Mouse (Mus musculus) forebrain, embryonic 13.5 days (tissue): ENCODE data around the gene Timm9. TPM values are rescaled to one million over a fixed set of nuclear protein-coding genes. Genes with fewer than 3 reads are reported as not detected.

Source experiments
- ATAC-seq: fragments of 200-750 bp; cut with Nextera tagmentation; 2 replicates; pipeline ENCODE4 v1.8.0; 2017
- H3K27ac ChIP-seq: fragments of 300-500 bp; sonication (generic); 2 replicates; pipeline ENCODE4 v1.5.1; 2015; ENCODE audit warnings: inconsistent platforms, mild to moderate bottlenecking, moderate library complexity
- H3K27me3 ChIP-seq: fragments of 300-500 bp; sonication (generic); 2 replicates; pipeline ENCODE4 v1.6.1; 2015; ENCODE audit warnings: mild to moderate bottlenecking, inconsistent platforms
- H3K36me3 ChIP-seq: fragments of 300-500 bp; sonication (generic); 2 replicates; pipeline ENCODE4 v1.6.1; 2015; ENCODE audit warnings: mild to moderate bottlenecking, inconsistent platforms; ENCODE audit not compliant: poor library complexity, severe bottlenecking
- H3K4me1 ChIP-seq: fragments of 300-500 bp; sonication (generic); 2 replicates; pipeline ENCODE4 v1.6.1; 2015; ENCODE audit warnings: inconsistent platforms
- H3K4me2 ChIP-seq: fragments of 300-500 bp; sonication (generic); 2 replicates; pipeline ENCODE4 v1.6.1; 2015; ENCODE audit warnings: inconsistent platforms, mild to moderate bottlenecking, moderate library complexity
- H3K4me3 ChIP-seq: fragments of 300-500 bp; sonication (generic); 2 replicates; pipeline ENCODE4 v1.5.1; 2015; ENCODE audit warnings: mild to moderate bottlenecking, inconsistent platforms
- H3K9ac ChIP-seq: fragments of 300-500 bp; sonication (generic); 2 replicates; pipeline ENCODE4 v1.6.1; 2015; ENCODE audit warnings: mild to moderate bottlenecking, inconsistent platforms
- H3K9me3 ChIP-seq: fragments of 300-500 bp; sonication (generic); replicated peaks from 2 replicates; pipeline ENCODE4 v1.6.1; 2016; ENCODE audit warnings: inconsistent platforms
- WGBS: fragments of 180-500 bp; shearing (Covaris S2); methylation state at CpG from one replicate; pipeline ENCODE4 v1.1.7; 2015; 5-methylcytosine and 5-hydroxymethylcytosine counted together
- polyA plus RNA-seq: library from polyadenylated mRNA; unstranded; fragments of >200 nt; fragmentation: Nextera tagmentation; extraction: Ambion mirVana; gene quantifications from 2 replicates; pipeline ENCODE4 v1.2.1, GENCODE M21; 2015

Timm9 gene
- polyA plus RNA-seq, result 78.2 and 85.3 TPM in 2 replicates

- Histone ChIP-seq H3K27me3 (no peaks in the 10 kb centered on the region), H3K27ac (peak within 1 kb of the TSS; percentile 77), H3K4me2 (peak within 1 kb of the TSS; percentile 93), H3K4me3 (peak within 1 kb of the TSS; percentile 80), H3K36me3 (peaks cover 29% of the 10 kb centered on the region), H3K9ac (peak within 1 kb of the TSS; percentile 90), H3K4me1 (peaks cover 40% of the 10 kb centered on the region), H3K9me3 (no peaks in the 10 kb centered on the region)
- ATAC-seq, result peak; percentile 93
- WGBS, result under 1% methylated on average over 52 of the region's 52 CpGs
Observed at GRCm38 (mm10) chr12:71136130-71136973, at the start of gene Timm9, which contains the start of gene 2700049A03Rik. Timm9 (minus strand) TSS chr12:71136684. 2700049A03Rik (plus strand) TSS chr12:71136848.

- Histone ChIP-seq H3K4me3 (no peak overlapping the region), H3K27ac (no peak overlapping the region), H3K4me1 (no peaks in the 10 kb centered on the region), H3K4me2 (no peak overlapping the region), H3K27me3 (no peaks in the 10 kb centered on the region), H3K9ac (no peak overlapping the region), H3K9me3 (no peaks in the 10 kb centered on the region), H3K36me3 (peaks cover 62% of the 10 kb centered on the region)
- 98% methylated on average over 4 of the region's 4 CpGs for WGBS
- no peak for ATAC-seq
Observed at GRCm38 (mm10) chr12:71184396-71184795, 47.9 kb upstream of the Timm9 start.

GRCm38 (mm10) chr12:71183736-71184135 lies 47.3 kb upstream of the Timm9 start:
- Histone ChIP-seq H3K4me1 (no peaks in the 10 kb centered on the region), H3K9me3 (no peaks in the 10 kb centered on the region), H3K27me3 (no peaks in the 10 kb centered on the region), H3K4me3 (no peak overlapping the region), H3K4me2 (no peak overlapping the region), H3K27ac (no peak overlapping the region), H3K36me3 (peaks cover 62% of the 10 kb centered on the region), H3K9ac (no peak overlapping the region)
- WGBS, result 92% methylated on average over 3 of the region's 3 CpGs
- no peak for ATAC-seq

- Histone ChIP-seq H3K4me2 (no peak overlapping the region), H3K4me1 (no peaks in the 10 kb centered on the region), H3K27me3 (no peaks in the 10 kb centered on the region), H3K9me3 (no peaks in the 10 kb centered on the region), H3K9ac (no peak overlapping the region), H3K4me3 (no peak overlapping the region), H3K36me3 (peaks cover 69% of the 10 kb centered on the region), H3K27ac (no peak overlapping the region)
- 100% methylated on average over 1 of the region's 1 CpGs for WGBS
- ATAC-seq, result no peak
Observed at GRCm38 (mm10) chr12:71169911-71170310, 33.4 kb upstream of the Timm9 start.

- WGBS, result 94% methylated on average over 9 of the region's 9 CpGs
- H3K27me3 ChIP-seq, result no peaks in the 10 kb centered on the region
Observed at GRCm38 (mm10) chr12:71164410-71164809, 27.9 kb upstream of the Timm9 start.

GRCm38 (mm10) chr12:71157974-71158373 lies 21.5 kb upstream of the Timm9 start:
- no peak overlapping the region for H3K4me2 ChIP-seq
- ATAC-seq, result no peak
- peaks cover 87% of the 10 kb centered on the region for H3K36me3 ChIP-seq
- no peaks in the 10 kb centered on the region for H3K27me3 ChIP-seq
- no peaks in the 10 kb centered on the region for H3K4me1 ChIP-seq
- no peaks in the 10 kb centered on the region for H3K9me3 ChIP-seq
- H3K4me3 ChIP-seq, result no peak overlapping the region
- 78% methylated on average over 6 of the region's 6 CpGs for WGBS
- no peak overlapping the region for H3K27ac ChIP-seq
- no peak overlapping the region for H3K9ac ChIP-seq

More at GRCm38 (mm10) chr12:71164410-71164809, 27.9 kb upstream of the Timm9 start:
- H3K36me3 ChIP-seq, result peaks cover 76% of the 10 kb centered on the region
- no peaks in the 10 kb centered on the region for H3K9me3 ChIP-seq
- no peak for ATAC-seq
- H3K4me2 ChIP-seq, result no peak overlapping the region
- no peak overlapping the region for H3K27ac ChIP-seq
- H3K4me1 ChIP-seq, result no peaks in the 10 kb centered on the region
- no peak overlapping the region for H3K9ac ChIP-seq
- no peak overlapping the region for H3K4me3 ChIP-seq

- Histone ChIP-seq H3K4me3 (no peak overlapping the region), H3K27me3 (no peaks in the 10 kb centered on the region), H3K4me2 (no peak overlapping the region), H3K4me1 (no peaks in the 10 kb centered on the region), H3K36me3 (peaks cover 82% of the 10 kb centered on the region), H3K9me3 (no peaks in the 10 kb centered on the region), H3K27ac (no peak overlapping the region), H3K9ac (no peak overlapping the region)
- 96% methylated on average over 6 of the region's 6 CpGs for WGBS
- no peak for ATAC-seq
Observed at GRCm38 (mm10) chr12:71154979-71155378, 18.5 kb upstream of the Timm9 start.

GRCm38 (mm10) chr12:71150167-71150566 lies 13.7 kb upstream of the Timm9 start:
- H3K36me3 ChIP-seq, result peaks cover 81% of the 10 kb centered on the region
- H3K4me3 ChIP-seq, result no peak overlapping the region
- WGBS, result 96% methylated on average over 8 of the region's 8 CpGs
- ATAC-seq, result no peak
- no peak overlapping the region for H3K27ac ChIP-seq
- no peak overlapping the region for H3K9ac ChIP-seq
- no peaks in the 10 kb centered on the region for H3K4me1 ChIP-seq
- no peaks in the 10 kb centered on the region for H3K9me3 ChIP-seq
- no peak overlapping the region for H3K4me2 ChIP-seq
- no peaks in the 10 kb centered on the region for H3K27me3 ChIP-seq

GRCm38 (mm10) chr12:71149456-71149855 lies 13.0 kb upstream of the Timm9 start:
- Histone ChIP-seq H3K4me3 (no peak overlapping the region), H3K9ac (no peak overlapping the region), H3K4me2 (no peak overlapping the region), H3K9me3 (no peaks in the 10 kb centered on the region), H3K27me3 (no peaks in the 10 kb centered on the region), H3K36me3 (peaks cover 81% of the 10 kb centered on the region), H3K4me1 (no peaks in the 10 kb centered on the region), H3K27ac (no peak overlapping the region)
- ATAC-seq, result no peak
- 83% methylated on average over 6 of the region's 6 CpGs for WGBS

GRCm38 (mm10) chr12:71148801-71149200 lies 12.3 kb upstream of the Timm9 start:
- WGBS, result 98% methylated on average over 9 of the region's 9 CpGs
- no peak for ATAC-seq
- peaks cover 80% of the 10 kb centered on the region for H3K36me3 ChIP-seq

GRCm38 (mm10) chr12:71147641-71148040 lies 11.2 kb upstream of the Timm9 start:
- no peak for ATAC-seq
- Histone ChIP-seq H3K36me3 (peaks cover 80% of the 10 kb centered on the region), H3K9me3 (no peaks in the 10 kb centered on the region), H3K4me2 (no peak overlapping the region), H3K9ac (no peak overlapping the region), H3K4me1 (no peaks in the 10 kb centered on the region), H3K27me3 (no peaks in the 10 kb centered on the region), H3K27ac (no peak overlapping the region), H3K4me3 (no peak overlapping the region)
- WGBS, result 88% methylated on average over 3 of the region's 3 CpGs

More at GRCm38 (mm10) chr12:71148801-71149200, 12.3 kb upstream of the Timm9 start:
- Histone ChIP-seq H3K4me1 (no peaks in the 10 kb centered on the region), H3K9me3 (no peaks in the 10 kb centered on the region), H3K4me2 (no peak overlapping the region), H3K27me3 (no peaks in the 10 kb centered on the region), H3K4me3 (no peak overlapping the region), H3K9ac (no peak overlapping the region), H3K27ac (no peak overlapping the region)

- Histone ChIP-seq H3K4me1 (peaks cover 29% of the 10 kb centered on the region), H3K27me3 (no peaks in the 10 kb centered on the region), H3K36me3 (peaks cover 61% of the 10 kb centered on the region), H3K4me3 (no peak overlapping the region), H3K9ac (no peak overlapping the region), H3K9me3 (no peaks in the 10 kb centered on the region), H3K4me2 (no peak overlapping the region), H3K27ac (no peak overlapping the region)
- no peak for ATAC-seq
Observed at GRCm38 (mm10) chr12:71141189-71141588, 4.7 kb upstream of the Timm9 start.
